Mouse (Mus musculus) large intestine, adult 2 months (tissue): Measurements from ENCODE around the gene Tac2. TPM values are rescaled to one million over a fixed set of nuclear protein-coding genes. Genes with fewer than 3 reads are reported as not detected.
"Not testable (repeated sequence)": the region's sequence is repeated elsewhere in the genome, so short reads cannot be mapped to it uniquely, and the experiment has no call there.

ENCODE experiments used
- DNase-seq: peaks from one replicate; pipeline ENCODE4 v3.0.0-alpha.2; 2012; ENCODE audit warnings: low read depth, low spot score
- WGBS: fragments of 180-500 bp; shearing (Covaris S2); methylation state at CpG from one replicate; pipeline ENCODE4 v1.1.7; 2018; 5-methylcytosine and 5-hydroxymethylcytosine counted together
- polyA plus RNA-seq: library from polyadenylated mRNA; depleted of rRNA; stranded (reverse); fragments of >200 nt; gene quantifications from 2 replicates; pipeline ENCODE4 v1.2.3, GENCODE M21; 2012; rRNA removed

The Tac2 gene
- polyA plus RNA-seq, 1 experiment, result 0.36 TPM

GRCm38 (mm10) chr10:127751548-127751947 is 27.3 kb downstream of the Tac2 start, which contains the start of gene Gpr182:
Gpr182 (minus strand) TSS chr10:127751732.
- WGBS, result 64% methylated on average over 8 of the region's 8 CpGs
- DNase-seq, result no peak

GRCm38 (mm10) chr10:127754566-127755166 is 30.4 kb downstream of the Tac2 start:
- WGBS, result 21% methylated on average over 6 of the region's 6 CpGs
- no peak for DNase-seq

- no peak for DNase-seq
- WGBS, result 23% methylated on average over 3 of the region's 3 CpGs
These were observed 31.0 kb downstream of the Tac2 start for GRCm38 (mm10) chr10:127755246-127755645.

GRCm38 (mm10) chr10:127755770-127756468 is 31.6 kb downstream of the Tac2 start:
- WGBS, result 21% methylated on average over 18 of the region's 18 CpGs
- DNase-seq, result no peak

- 22% methylated on average over 9 of the region's 9 CpGs for WGBS
- DNase-seq, result no peak
These were observed 35.2 kb downstream of the Tac2 start, which contains the start of the genes Rdh1 and Rdh16f1 for GRCm38 (mm10) chr10:127759181-127760110. Rdh1 (plus strand) TSS chr10:127759721. Rdh16f1 (plus strand) TSS chr10:127759787.

GRCm38 (mm10) chr10:127762926-127763325 is 38.6 kb downstream of the Tac2 start:
- DNase-seq, result not testable (repeated sequence)
- WGBS, result 82% methylated on average over 10 of the region's 10 CpGs

GRCm38 (mm10) chr10:127763914-127764680 is 39.8 kb downstream of the Tac2 start:
- 23% methylated on average over 12 of the region's 12 CpGs for WGBS
- no peak for DNase-seq

GRCm38 (mm10) chr10:127766564-127766963 is 42.3 kb downstream of the Tac2 start:
- no peak for DNase-seq

GRCm38 (mm10) chr10:127776011-127776410 is 51.7 kb downstream of the Tac2 start, which contains the start of gene Rdh9:
Rdh9 (plus strand) TSS chr10:127776386.
- 31% methylated on average over 2 of the region's 2 CpGs for WGBS
- peak; percentile 71 for DNase-seq

More at GRCm38 (mm10) chr10:127766564-127766963, 42.3 kb downstream of the Tac2 start:
- 74% methylated on average over 1 of the region's 1 CpGs for WGBS

Other genes with a start within 250 kb of the Tac2 start
- gene Stac3, start 222.8 kb upstream of the Tac2 start, polyA plus RNA-seq, result 0.66 and 1.6 TPM in 2 replicates
- 6.0 and 6.1 TPM in 2 replicates for gene Ndufa4l2, start 209.5 kb upstream of the Tac2 start, polyA plus RNA-seq
- gene Shmt2, start 202.0 kb upstream of the Tac2 start, polyA plus RNA-seq, result 59.0 and 62.5 TPM in 2 replicates
- 0.22 and 0.25 TPM in 2 replicates for gene Nxph4, start 189.9 kb upstream of the Tac2 start, polyA plus RNA-seq
- gene Lrp1, start 103.3 kb upstream of the Tac2 start, polyA plus RNA-seq, result 118 and 125 TPM in 2 replicates
- gene Stat6, start 81.5 kb upstream of the Tac2 start, polyA plus RNA-seq, result 67.5 and 122 TPM in 2 replicates
- gene Nemp1, start 57.6 kb upstream of the Tac2 start, polyA plus RNA-seq, result 4.1 and 4.8 TPM in 2 replicates
- 9.9 and 19.4 TPM in 2 replicates for gene Nab2, start 55.9 kb upstream of the Tac2 start, polyA plus RNA-seq
- gene Myo1a, start 19.3 kb upstream of the Tac2 start, polyA plus RNA-seq, result 479 and 710 TPM in 2 replicates
- gene Zbtb39, start 15.1 kb downstream of the Tac2 start, polyA plus RNA-seq, result 6.1 and 9.4 TPM in 2 replicates
- 1.2 and 1.3 TPM in 2 replicates for gene Gpr182, start 27.3 kb downstream of the Tac2 start, polyA plus RNA-seq
- 0.23 and 0.78 TPM in 2 replicates for gene Rdh1, start 35.2 kb downstream of the Tac2 start, polyA plus RNA-seq
- gene Rdh16f1, start 35.3 kb downstream of the Tac2 start, polyA plus RNA-seq, result 1.1 TPM in 1 of 2 replicates, not detected in the other
- gene Rdh9, start 51.9 kb downstream of the Tac2 start, polyA plus RNA-seq, result 31.1 and 52.7 TPM in 2 replicates
- gene Rdh16, start 76.7 kb downstream of the Tac2 start, polyA plus RNA-seq, result 4.0 and 6.6 TPM in 2 replicates
- gene Rdh19, start 125.5 kb downstream of the Tac2 start, polyA plus RNA-seq, result not detected in 2 replicates
- 0.68 and 2.2 TPM in 2 replicates for gene Rdh16f2, start 142.0 kb downstream of the Tac2 start, polyA plus RNA-seq
- gene Rdh7, start 164.3 kb downstream of the Tac2 start, polyA plus RNA-seq, result 4.1 and 38.5 TPM in 2 replicates
- gene Sdr9c7, start 174.0 kb downstream of the Tac2 start, polyA plus RNA-seq, result 0.04 and 0.19 TPM in 2 replicates